In the genomic region with DNA sequence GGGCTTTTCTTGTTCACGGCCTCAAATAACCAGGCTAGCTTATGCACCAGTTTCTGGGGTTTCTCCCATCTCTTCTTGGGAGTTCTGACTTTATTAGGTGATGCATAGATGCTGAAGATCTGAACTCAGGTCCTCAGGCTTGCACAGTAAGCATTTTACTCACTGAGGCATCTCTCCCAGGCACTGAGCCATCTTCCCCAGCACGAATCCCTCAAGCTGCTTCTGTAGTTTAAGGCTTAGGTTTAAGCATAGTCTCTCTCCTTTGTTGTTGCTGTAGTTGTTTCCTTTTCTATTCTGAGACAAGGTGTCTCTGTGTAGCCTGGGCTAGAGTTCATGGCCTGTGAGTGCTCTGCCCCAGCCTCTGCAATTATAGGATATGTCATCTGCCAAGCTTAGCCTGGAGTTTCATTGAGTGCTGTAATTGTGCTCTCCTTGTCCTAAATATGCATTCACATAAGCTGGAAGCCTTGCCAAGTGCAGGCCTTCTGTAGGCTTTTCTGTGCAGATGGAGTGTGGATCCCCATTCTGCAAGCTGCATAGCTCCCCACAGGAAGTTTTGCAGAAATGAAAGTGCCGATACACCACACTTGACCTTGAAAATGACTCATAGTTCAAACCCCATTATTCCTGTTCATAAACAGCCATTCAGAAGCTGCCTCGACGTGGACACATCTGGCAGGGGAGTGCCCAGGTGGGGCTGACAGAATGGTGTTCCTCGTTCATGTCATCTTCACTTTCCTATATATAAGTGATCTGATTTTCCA, we compare ENCODE assay signal across 15 mouse cellular contexts. TPM values are rescaled to one million over a fixed set of nuclear protein-coding genes. Genes with fewer than 3 reads are reported as not detected.
DNase-seq lines count a peak whose midpoint lies in the region; ATAC-seq lines count a peak whose summit lies in the region.
"Had no signal": no experiment of that assay in that cellular context is flagged by ENCODE, and none has a peak within 500 bp of the region (broad histone marks: within the 10 kb centered on the region; RNA-seq: fewer than 3 reads in every experiment).

No protein-coding gene starts in this region.

- ATAC-seq in granulocyte monocyte progenitor cell, adult 5-6 weeks (replicated peaks; ENCODE audit: poor library complexity, severe bottlenecking): peak; percentile 91
- peak; percentile 93 for ATAC-seq in megakaryocyte, adult 5-6 weeks (ENCODE audit: poor library complexity, severe bottlenecking)
- ATAC-seq: forebrain, embryonic 16.5 days; liver, postnatal 0 days had no signal

- H3K27me3 ChIP-seq in heart, embryonic 10.5 days (ENCODE audit: insufficient read depth, poor library complexity, severe bottlenecking): no peaks in the 10 kb centered on the region
- H3K27me3 ChIP-seq: embryonic facial prominence, embryonic 15.5 days; limb, embryonic 13.5 days; megakaryocyte, embryonic 14.5 days had no signal

- H3K27ac ChIP-seq in heart, embryonic 10.5 days: no peak overlapping the region
- H3K27ac ChIP-seq: embryonic facial prominence, embryonic 15.5 days; limb, embryonic 13.5 days had no signal

- WGBS in heart, embryonic 10.5 days: 79% methylated on average over 6 of the region's 6 CpGs

- DNase-seq in 3T3-L1 (ENCODE audit: low read depth, low spot score): peak; percentile 37
- peak; percentile 85 for DNase-seq in 416B (ENCODE audit: low read depth)
- DNase-seq in heart, embryonic 10.5 days (ENCODE audit: low spot score): no peak
- no peak for DNase-seq in thymus, postnatal 10 days (ENCODE audit: low spot score in 2 of 2)
- no peak for DNase-seq in urinary bladder, postnatal 10 days (ENCODE audit: low spot score)
- DNase-seq: kidney, adult 18-20 months; kidney, postnatal 4 days; liver, postnatal 0 days; spleen, adult 18-20 months had no signal

- H3K9me3 ChIP-seq in heart, embryonic 10.5 days: no peaks in the 10 kb centered on the region
- H3K9me3 ChIP-seq: embryonic facial prominence, embryonic 15.5 days; limb, embryonic 13.5 days; megakaryocyte, embryonic 14.5 days had no signal

- H3K4me1 ChIP-seq in heart, embryonic 10.5 days: no peaks in the 10 kb centered on the region
- H3K4me1 ChIP-seq: embryonic facial prominence, embryonic 15.5 days; limb, embryonic 13.5 days; megakaryocyte, embryonic 14.5 days had no signal

- no peak overlapping the region for H3K4me3 ChIP-seq in heart, embryonic 10.5 days
- H3K4me3 ChIP-seq: embryonic facial prominence, embryonic 15.5 days; limb, embryonic 13.5 days; megakaryocyte, embryonic 14.5 days had no signal

- H3K36me3 ChIP-seq in heart, embryonic 10.5 days: no peaks in the 10 kb centered on the region
- H3K36me3 ChIP-seq: embryonic facial prominence, embryonic 15.5 days; limb, embryonic 13.5 days had no signal

RNA-seq across cellular contexts. Expression of a gene that starts 51.7 kb away (rescaled TPM):
- total RNA-seq in granulocyte monocyte progenitor cell, adult 5-6 weeks (2014; fragmentation: Nextera tagmentation): 9.3 and 9.9 TPM in 2 replicates
- 12.1 and 13.7 TPM in 2 replicates for total RNA-seq in granulocyte monocyte progenitor cell, adult 5-6 weeks (2017)
- total RNA-seq in megakaryocyte, adult 5-6 weeks (2015): 7.0 and 7.4 TPM in 2 replicates
- total RNA-seq in megakaryocyte, adult 5-6 weeks (2017): 16.9 and 20.5 TPM in 2 replicates
- 22.6 and 24.2 TPM in 2 replicates for polyA plus RNA-seq in heart, embryonic 10.5 days (2016; fragmentation: Nextera tagmentation; extraction: Ambion mirVana)

Comparison
In these comparisons a context has a peak if more than half of its experiments do, and no peak if none do; other contexts are left out.
1. DNase-seq: peak in 3T3-L1 (single experiment) and 416B (single experiment); none in heart, embryonic 10.5 days (single experiment), thymus, postnatal 10 days (0 of 2) and urinary bladder, postnatal 10 days (single experiment).